Mouse (Mus musculus): ENCODE measurements around the gene Adam19. TPM values are rescaled to one million over a fixed set of nuclear protein-coding genes. Genes with fewer than 3 reads are reported as not detected.

The Adam19 gene
- polyA plus RNA-seq (2014; fragmentation: Nextera tagmentation; extraction: Ambion mirVana), result 25.4 and 27.0 TPM in 2 replicates

GRCm38 (mm10) chr11:46055896-46056769 lies at the start of gene Adam19:
Adam19 (plus strand) TSS chr11:46055992.
- Histone ChIP-seq H3K4me3 (ENCODE audit: low read depth, low read length) (peak within 1 kb of the TSS; percentile 68), H3K27me3 (ENCODE audit: insufficient read depth, low read length) (no peaks in the 10 kb centered on the region), H3K27ac (ENCODE audit: low read depth) (peak within 1 kb of the TSS; percentile 94), H3K4me1 (ENCODE audit: insufficient read depth) (peaks cover 9% of the 10 kb centered on the region; the same call in 1 of the 2 replicates), H3K36me3 (ENCODE audit: insufficient read depth) (peaks cover 6% of the 10 kb centered on the region; the same call in 1 of the 2 replicates), H3K9ac (peak within 1 kb of the TSS; percentile 82), H3K4me2 (peak within 1 kb of the TSS; percentile 63), H3K9me3 (ENCODE audit: low read depth, low read length) (no peaks in the 10 kb centered on the region)
- DNase-seq (peak; percentile 92), ATAC-seq (ENCODE audit: insufficient read depth) (peak; percentile 86)
- peak; percentile 35 for TF ChIP-seq CTCF (IDR thresholded peaks at IDR 0.05; ENCODE audit: low read depth)
- under 1% methylated on average over 51 of the region's 51 CpGs for WGBS

- no peak overlapping the region for H3K9ac ChIP-seq
- ATAC-seq (ENCODE audit: insufficient read depth) (no peak), DNase-seq (peak; percentile 95)
- no peak overlapping the region for H3K27ac ChIP-seq (ENCODE audit: low read depth)
- H3K4me1 ChIP-seq (ENCODE audit: insufficient read depth), result no peaks in the 10 kb centered on the region
- no peak overlapping the region for H3K4me2 ChIP-seq
- H3K4me3 ChIP-seq (ENCODE audit: low read depth, low read length), result no peak overlapping the region
- H3K27me3 ChIP-seq (ENCODE audit: insufficient read depth, low read length), result no peaks in the 10 kb centered on the region
- H3K36me3 ChIP-seq (ENCODE audit: insufficient read depth), result no peaks in the 10 kb centered on the region
- WGBS, result 18% methylated on average over 6 of the region's 6 CpGs
- TF ChIP-seq CTCF (IDR thresholded peaks at IDR 0.05; ENCODE audit: low read depth), result peak; percentile 81
- H3K9me3 ChIP-seq (ENCODE audit: low read depth, low read length), result no peaks in the 10 kb centered on the region
Measured at GRCm38 (mm10) chr11:46016061-46016460, 39.7 kb upstream of the Adam19 start.

GRCm38 (mm10) chr11:46020246-46020645 lies 35.5 kb upstream of the Adam19 start:
- TF ChIP-seq CTCF (IDR thresholded peaks at IDR 0.05; ENCODE audit: low read depth), result no peak
- no peak overlapping the region for H3K4me2 ChIP-seq
- ATAC-seq (ENCODE audit: insufficient read depth) (no peak), DNase-seq (no peak)
- no peak overlapping the region for H3K27ac ChIP-seq (ENCODE audit: low read depth)
- H3K9me3 ChIP-seq (ENCODE audit: low read depth, low read length), result no peaks in the 10 kb centered on the region
- no peak overlapping the region for H3K9ac ChIP-seq
- no peaks in the 10 kb centered on the region for H3K4me1 ChIP-seq (ENCODE audit: insufficient read depth)
- H3K27me3 ChIP-seq (ENCODE audit: insufficient read depth, low read length), result no peaks in the 10 kb centered on the region
- H3K4me3 ChIP-seq (ENCODE audit: low read depth, low read length), result no peak overlapping the region
- WGBS, result 59% methylated on average over 1 of the region's 1 CpGs
- H3K36me3 ChIP-seq (ENCODE audit: insufficient read depth), result no peaks in the 10 kb centered on the region

DNA sequence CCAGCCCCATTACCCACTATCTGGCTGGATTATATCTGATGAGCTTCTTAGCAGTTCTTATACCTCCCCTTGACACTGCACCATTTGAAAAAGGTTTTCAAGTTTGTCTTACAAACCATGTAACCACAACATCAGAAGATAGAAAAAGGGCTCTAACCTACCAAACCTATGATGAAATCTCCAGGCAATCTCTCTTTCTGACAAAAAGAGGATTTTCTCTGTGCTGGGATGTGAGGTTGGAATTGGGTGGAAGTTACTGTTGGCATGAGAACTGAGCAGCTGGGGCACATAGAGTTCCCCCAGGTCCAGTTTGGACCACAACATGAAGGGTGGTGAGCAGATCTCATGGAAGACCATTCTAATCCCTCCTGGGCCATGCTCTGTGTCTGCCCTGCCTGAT lies 33.9 kb upstream of the Adam19 start:
- no peak for TF ChIP-seq CTCF (IDR thresholded peaks at IDR 0.05; ENCODE audit: low read depth)

DNA sequence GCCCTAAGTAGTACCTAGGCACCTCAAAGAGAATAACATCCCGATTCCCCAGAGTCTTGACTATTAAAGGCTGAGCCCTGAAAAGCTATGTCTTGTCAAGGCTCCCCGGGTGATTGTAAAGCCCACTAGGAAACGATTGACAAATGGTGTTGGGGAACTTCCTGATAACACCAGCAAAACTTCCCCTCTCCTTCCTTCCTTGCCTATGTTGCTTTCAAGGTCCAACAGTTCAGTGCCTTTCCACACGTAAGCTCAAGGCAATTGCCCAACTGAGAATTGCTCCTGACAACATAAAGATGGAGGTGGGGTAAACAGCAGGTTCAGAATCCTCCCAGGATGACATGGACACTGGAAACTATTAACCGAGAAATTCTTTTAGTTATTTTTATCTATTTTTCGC lies 32.8 kb upstream of the Adam19 start:
- 0 out of 2 replicates have a peak, but pooled peaks cover 2% of the 10 kb centered on the region for H3K4me1 ChIP-seq (ENCODE audit: insufficient read depth)
- WGBS, result 69% methylated on average over 6 of the region's 6 CpGs
- no peak overlapping the region for H3K4me2 ChIP-seq
- no peaks in the 10 kb centered on the region for H3K9me3 ChIP-seq (ENCODE audit: low read depth, low read length)
- no peak for TF ChIP-seq CTCF (IDR thresholded peaks at IDR 0.05; ENCODE audit: low read depth)
- H3K9ac ChIP-seq, result no peak overlapping the region
- no peak overlapping the region for H3K27ac ChIP-seq (ENCODE audit: low read depth)
- no peaks in the 10 kb centered on the region for H3K36me3 ChIP-seq (ENCODE audit: insufficient read depth)
- ATAC-seq (ENCODE audit: insufficient read depth) (no peak), DNase-seq (no peak)
- no peak overlapping the region for H3K4me3 ChIP-seq (ENCODE audit: low read depth, low read length)
- H3K27me3 ChIP-seq (ENCODE audit: insufficient read depth, low read length), result no peaks in the 10 kb centered on the region

More for the DNA sequence above, 33.9 kb upstream of the Adam19 start:
- Histone ChIP-seq H3K36me3 (ENCODE audit: insufficient read depth) (no peaks in the 10 kb centered on the region), H3K27me3 (ENCODE audit: insufficient read depth, low read length) (no peaks in the 10 kb centered on the region), H3K9me3 (ENCODE audit: low read depth, low read length) (no peaks in the 10 kb centered on the region), H3K9ac (no peak overlapping the region), H3K27ac (ENCODE audit: low read depth) (no peak overlapping the region), H3K4me1 (ENCODE audit: insufficient read depth) (0 out of 2 replicates have a peak, but pooled peaks cover 2% of the 10 kb centered on the region), H3K4me3 (ENCODE audit: low read depth, low read length) (no peak overlapping the region), H3K4me2 (no peak overlapping the region)
- no peak for DNase-seq
- no peak for ATAC-seq (ENCODE audit: insufficient read depth)

DNA sequence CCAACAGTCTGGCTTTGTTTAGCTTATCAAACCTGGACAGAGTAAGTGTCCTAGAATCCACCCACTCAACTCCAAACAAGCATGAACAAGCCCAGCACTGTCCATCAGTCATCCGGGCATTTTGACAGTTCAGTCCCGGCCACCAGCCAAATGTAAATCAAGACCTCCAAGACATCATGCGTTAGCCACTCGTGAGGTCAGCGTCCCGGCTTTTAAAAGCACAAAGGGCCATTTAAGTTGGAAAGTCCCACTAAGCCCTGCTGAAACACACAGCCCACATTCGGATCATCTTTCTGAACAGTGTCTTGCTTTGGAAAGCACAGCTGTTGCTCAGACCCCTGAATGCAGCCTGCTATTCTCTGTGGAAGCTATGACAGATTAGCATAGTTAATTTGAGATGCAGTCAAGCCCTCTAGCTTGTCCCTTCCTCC lies 29.8 kb upstream of the Adam19 start:
- Histone ChIP-seq H3K9me3 (ENCODE audit: low read depth, low read length) (no peaks in the 10 kb centered on the region), H3K36me3 (ENCODE audit: insufficient read depth) (no peaks in the 10 kb centered on the region), H3K27me3 (ENCODE audit: insufficient read depth, low read length) (no peaks in the 10 kb centered on the region), H3K27ac (ENCODE audit: low read depth) (peak overlapping the region; percentile 1; the same call in 1 of the 2 replicates), H3K9ac (no peak overlapping the region), H3K4me3 (ENCODE audit: low read depth, low read length) (no peak overlapping the region), H3K4me2 (no peak overlapping the region), H3K4me1 (ENCODE audit: insufficient read depth) (0 out of 2 replicates have a peak, but pooled peaks cover 2% of the 10 kb centered on the region)
- DNase-seq, result peak; percentile 77
- 12% methylated on average over 7 of the region's 7 CpGs for WGBS
- peak; percentile 75; the same call in 1 of the 2 replicates for ATAC-seq (ENCODE audit: insufficient read depth)
- no peak for TF ChIP-seq CTCF (IDR thresholded peaks at IDR 0.05; ENCODE audit: low read depth)
